Mouse (Mus musculus) cortical plate, adult 2 months (tissue): ENCODE data around the gene Fars2. TPM values are rescaled to one million over a fixed set of nuclear protein-coding genes. Genes with fewer than 3 reads are reported as not detected.

Experiments
- H3K27ac ChIP-seq: fragments of 200-500 bp; 2 replicates; pipeline ENCODE4 v1.5.1; 2012; ENCODE audit warnings: low read length, control low read depth, inconsistent platforms; ENCODE audit not compliant: insufficient read depth
- H3K4me1 ChIP-seq: fragments of 200-500 bp; 2 replicates; pipeline ENCODE4 v1.6.1; 2011; ENCODE audit warnings: low read length; ENCODE audit not compliant: control insufficient read depth, insufficient read depth
- H3K4me3 ChIP-seq: fragments of 200-500 bp; 2 replicates; pipeline ENCODE4 v1.5.1; 2011; ENCODE audit warnings: mild to moderate bottlenecking, low read length, control low read depth; ENCODE audit not compliant: insufficient read depth
- CTCF ChIP-seq: fragments of 200-500 bp; IDR thresholded peaks from 2 replicates; pipeline ENCODE4 v1.5.1; 2011; ENCODE audit warnings: mild to moderate bottlenecking, control low read depth, low read length; ENCODE audit not compliant: insufficient read depth; ENCODE audit errors: extremely low read depth
- POLR2A ChIP-seq: fragments of 200-500 bp; IDR thresholded peaks from 2 replicates; pipeline ENCODE4 v1.6.1; 2011; ENCODE audit warnings: mild to moderate bottlenecking, low read length, control low read depth; ENCODE audit not compliant: insufficient read depth; ENCODE audit errors: extremely low read depth
- polyA plus RNA-seq: library from polyadenylated mRNA; depleted of rRNA; stranded (reverse); fragments of >200 nt; gene quantifications from 2 replicates; pipeline ENCODE4 v1.2.3, GENCODE M21; 2012

Fars2 gene
- polyA plus RNA-seq, 1 experiment, result 33.1 TPM

DNA sequence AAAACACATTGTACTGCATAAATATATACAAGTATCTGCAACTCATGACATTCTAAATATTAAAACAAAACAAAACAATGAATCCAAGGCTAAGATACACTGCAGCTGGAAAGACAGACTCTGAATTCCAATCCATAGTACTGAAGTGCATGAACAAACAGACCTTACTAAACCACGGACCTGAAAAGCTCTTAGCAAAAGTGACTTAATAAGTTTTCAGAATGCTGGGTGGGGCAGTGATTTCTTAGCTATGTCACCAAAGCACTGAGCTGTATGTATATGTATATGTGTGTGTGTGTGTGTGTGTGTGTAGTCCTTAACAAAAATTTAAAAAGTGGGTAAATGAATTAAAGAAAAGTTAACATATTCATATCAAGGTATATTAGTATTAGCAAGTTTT lies 511.9 kb downstream of the Fars2 start:
- H3K27ac ChIP-seq, result no peak overlapping the region
- TF ChIP-seq CTCF, result no peak
- TF ChIP-seq POLR2A, result no peak
- H3K4me1 ChIP-seq, result no peaks in the 10 kb centered on the region
- no peak overlapping the region for H3K4me3 ChIP-seq

DNA sequence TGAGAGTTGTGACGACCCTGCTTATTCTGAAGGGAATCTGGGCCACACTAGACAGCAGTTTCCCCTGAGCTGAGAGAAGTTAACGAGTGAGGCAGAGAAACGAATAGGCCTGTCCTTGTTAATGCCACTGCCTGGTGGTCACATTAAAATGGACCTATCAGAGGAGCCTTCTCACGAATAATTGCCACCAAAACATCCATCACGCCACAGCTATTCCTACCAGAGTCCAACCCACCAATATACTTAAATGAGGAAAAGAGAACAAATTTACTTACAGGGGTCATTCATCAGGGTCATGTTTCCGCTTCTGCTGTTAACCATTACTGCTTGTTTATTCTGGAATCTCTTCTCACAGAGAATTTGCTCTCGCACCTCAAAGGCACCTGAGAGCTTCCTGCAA lies 531.0 kb downstream of the Fars2 start:
- no peak overlapping the region for H3K4me3 ChIP-seq
- no peak overlapping the region for H3K27ac ChIP-seq
- TF ChIP-seq POLR2A (no peak), CTCF (no peak)
- no peaks in the 10 kb centered on the region for H3K4me1 ChIP-seq

GRCm38 (mm10) chr13:36654251-36654650 lies 537.0 kb downstream of the Fars2 start:
- H3K27ac ChIP-seq, result no peak overlapping the region
- no peak for TF ChIP-seq POLR2A
- no peak for TF ChIP-seq CTCF
- H3K4me1 ChIP-seq, result no peaks in the 10 kb centered on the region
- H3K4me3 ChIP-seq, result no peak overlapping the region

- Histone ChIP-seq H3K4me1 (no peaks in the 10 kb centered on the region), H3K4me3 (no peak overlapping the region), H3K27ac (no peak overlapping the region)
- TF ChIP-seq CTCF (no peak), POLR2A (no peak)
Measured at GRCm38 (mm10) chr13:36679345-36679744, 562.1 kb downstream of the Fars2 start.

DNA sequence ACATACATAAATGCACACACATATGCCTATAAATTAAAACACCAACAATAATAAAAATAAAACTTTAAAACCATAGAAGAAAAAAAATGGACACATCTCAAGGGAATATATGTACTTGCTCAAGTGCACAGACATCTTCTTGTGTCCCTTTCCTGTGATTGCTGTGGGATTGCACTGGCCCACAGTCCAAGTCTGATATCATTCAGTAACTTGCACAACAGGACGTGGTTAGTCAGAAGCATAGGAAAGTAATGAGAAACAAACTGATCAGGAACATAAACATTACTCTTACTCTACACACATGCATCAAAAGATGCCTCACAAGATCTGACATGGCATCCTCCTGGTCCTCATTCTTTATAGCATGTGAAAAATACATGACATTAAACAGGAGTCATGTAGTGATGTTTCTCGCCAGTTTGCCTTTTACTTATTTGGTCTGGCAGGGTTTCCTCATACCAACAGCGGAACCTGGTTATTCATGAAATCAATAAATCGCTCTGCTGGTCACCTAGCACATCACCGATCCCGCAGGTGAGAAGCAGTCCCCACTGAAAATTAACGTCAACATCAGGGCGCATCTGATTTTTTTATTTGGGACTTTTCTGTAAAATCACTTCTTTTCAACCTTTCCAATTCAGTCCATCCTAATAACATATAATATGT lies 563.6 kb downstream of the Fars2 start:
- Histone ChIP-seq H3K27ac (no peak overlapping the region), H3K4me3 (no peak overlapping the region), H3K4me1 (no peaks in the 10 kb centered on the region)
- no peak for TF ChIP-seq POLR2A
- no peak for TF ChIP-seq CTCF

GRCm38 (mm10) chr13:36683581-36683980 lies 566.4 kb downstream of the Fars2 start:
- TF ChIP-seq CTCF (no peak), POLR2A (no peak)
- H3K4me3 ChIP-seq, result no peak overlapping the region
- H3K27ac ChIP-seq, result no peak overlapping the region
- no peaks in the 10 kb centered on the region for H3K4me1 ChIP-seq

DNA sequence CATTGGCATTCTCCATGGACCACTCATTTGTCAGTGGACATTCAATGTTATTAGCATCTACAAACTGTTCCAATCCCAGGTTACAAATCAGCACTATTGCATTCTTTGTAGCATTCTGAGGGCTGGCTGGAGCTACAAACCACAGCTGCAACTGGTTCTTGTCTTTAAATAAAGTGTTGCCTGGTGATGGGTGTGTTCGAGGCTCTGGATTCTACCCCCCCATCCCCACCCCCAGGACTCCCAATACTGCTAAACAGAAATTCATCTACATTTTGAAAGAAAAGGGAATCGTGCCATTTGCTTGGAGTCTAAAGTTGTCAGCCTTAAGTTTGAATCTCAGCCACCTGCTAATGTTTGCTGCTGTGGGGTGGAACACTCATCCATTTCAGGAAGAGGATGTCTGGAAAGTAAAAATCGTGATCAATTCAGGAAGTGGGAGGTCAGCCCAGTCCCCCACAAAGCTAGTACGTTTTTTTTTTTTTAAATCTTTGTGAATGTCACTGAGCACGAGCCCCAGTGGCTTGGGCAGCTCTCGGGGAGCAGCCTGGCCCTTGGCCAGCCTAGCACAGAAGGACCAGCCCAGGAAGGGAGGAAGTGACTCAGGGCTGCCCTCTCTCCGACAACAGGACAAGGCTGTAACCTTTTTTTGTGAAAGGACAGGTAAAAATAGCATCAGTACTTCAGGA lies 578.4 kb downstream of the Fars2 start:
- TF ChIP-seq POLR2A (no peak), CTCF (no peak)
- no peak overlapping the region for H3K4me3 ChIP-seq
- peaks cover 7% of the 10 kb centered on the region; the same call in 1 of the 2 replicates for H3K4me1 ChIP-seq
- H3K27ac ChIP-seq, result 0 out of 2 replicates have a peak overlapping the region, but pooled peaks have one; percentile 37

DNA sequence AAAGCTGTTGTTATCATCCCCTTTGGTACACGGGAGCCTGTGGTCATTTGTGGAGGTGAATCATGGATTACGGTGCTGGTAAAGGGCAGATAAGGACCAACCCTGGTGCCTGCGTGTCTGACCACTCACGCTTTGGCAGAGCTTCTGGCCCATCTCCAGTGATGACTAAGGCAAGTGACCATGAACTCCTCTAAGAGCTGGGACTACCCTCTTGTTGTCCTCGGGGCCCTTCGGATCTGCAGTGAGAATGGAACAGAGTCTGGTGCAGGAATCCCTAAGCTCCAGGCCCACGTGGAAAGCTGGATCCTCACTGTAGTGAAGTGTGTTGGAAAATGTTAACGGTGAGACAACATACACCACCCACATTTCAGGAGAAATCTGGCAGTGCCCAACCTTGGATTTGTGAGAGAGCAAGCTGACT lies 579.1 kb downstream of the Fars2 start:
- Histone ChIP-seq H3K27ac (no peak overlapping the region), H3K4me3 (no peak overlapping the region), H3K4me1 (peaks cover 7% of the 10 kb centered on the region; the same call in 1 of the 2 replicates)
- TF ChIP-seq POLR2A, result no peak
- TF ChIP-seq CTCF, result no peak

DNA sequence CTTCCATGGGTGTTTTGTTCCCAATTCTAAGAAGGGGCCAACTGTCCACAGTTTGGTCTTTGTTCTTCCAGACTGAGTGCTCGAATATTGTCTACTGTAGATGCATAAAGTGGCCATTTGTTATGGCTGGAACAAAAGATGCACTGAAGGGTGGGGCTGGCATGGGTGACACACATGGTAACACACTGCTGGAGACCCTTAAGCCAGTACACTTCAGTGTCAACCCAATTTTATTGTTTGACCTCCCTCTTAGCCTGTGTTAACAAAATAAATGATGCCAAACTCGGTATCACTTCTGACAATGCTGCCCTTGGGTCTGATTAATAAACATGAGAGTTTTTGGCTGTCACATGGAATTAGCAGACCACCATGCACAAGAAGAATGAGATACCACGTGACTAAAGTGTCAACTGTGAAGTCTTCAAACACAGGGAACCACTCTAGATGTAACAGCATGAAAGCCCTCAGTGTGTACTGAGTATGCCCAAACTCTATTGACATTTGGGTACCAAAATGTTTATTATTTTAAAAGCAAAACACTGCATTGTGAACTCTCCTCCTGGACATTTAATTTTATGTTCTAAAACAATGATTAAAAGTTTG lies 590.0 kb downstream of the Fars2 start:
- H3K4me1 ChIP-seq, result no peaks in the 10 kb centered on the region
- no peak for TF ChIP-seq POLR2A
- no peak for TF ChIP-seq CTCF
- no peak overlapping the region for H3K27ac ChIP-seq
- H3K4me3 ChIP-seq, result no peak overlapping the region

DNA sequence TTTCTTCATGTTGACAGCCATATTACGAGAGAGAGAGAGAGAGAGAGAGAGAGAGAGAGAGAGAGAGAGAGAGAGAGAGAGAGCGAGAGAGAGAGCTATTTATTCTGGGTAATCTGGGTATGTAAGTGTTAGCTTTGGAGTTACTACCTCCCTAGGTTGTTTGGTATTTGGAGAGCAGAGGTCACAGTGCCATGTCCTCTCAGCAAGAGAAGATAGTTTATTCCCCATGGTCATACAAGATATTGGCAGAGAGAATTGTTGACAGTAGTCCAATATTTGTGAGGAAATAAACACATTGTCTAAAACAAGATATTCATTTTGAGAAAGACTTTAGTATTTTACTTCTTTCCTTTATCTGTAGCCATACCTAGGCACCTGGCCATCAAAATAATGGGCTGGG lies 596.9 kb downstream of the Fars2 start:
- Histone ChIP-seq H3K4me1 (no peaks in the 10 kb centered on the region; the same call in 1 of the 2 replicates), H3K4me3 (no peak overlapping the region), H3K27ac (no peak overlapping the region)
- TF ChIP-seq POLR2A (no peak), CTCF (no peak)
